Mouse (Mus musculus) hindbrain, embryonic 14.5 days (tissue): Measurements from ENCODE around the gene Gm12355. TPM values are rescaled to one million over a fixed set of nuclear protein-coding genes. Genes with fewer than 3 reads are reported as not detected.

Experiments
- ATAC-seq: fragments of 200-750 bp; cut with Nextera tagmentation; 2 replicates; pipeline ENCODE4 v1.8.0; 2017; ENCODE audit warnings: moderate number of reproducible peaks, mild to moderate bottlenecking, moderate TSS enrichment, moderate library complexity; ENCODE audit not compliant: low FRiP score
- DNase-seq: peaks from one replicate; pipeline ENCODE4 v3.0.0-alpha.2; 2015; ENCODE audit warnings: low spot score
- H3K27ac ChIP-seq: fragments of 300-500 bp; sonication (generic); 2 replicates; pipeline ENCODE4 v1.5.1; 2014; ENCODE audit warnings: mild to moderate bottlenecking, moderate library complexity
- H3K27me3 ChIP-seq: fragments of 300-500 bp; sonication (generic); 2 replicates; pipeline ENCODE4 v1.6.1; 2014; ENCODE audit warnings: mild to moderate bottlenecking, low read length, mixed read lengths; ENCODE audit not compliant: control insufficient read depth, insufficient read depth
- H3K36me3 ChIP-seq: fragments of 300-500 bp; sonication (generic); replicated peaks from 2 replicates; pipeline ENCODE4 v1.6.1; 2014; ENCODE audit not compliant: control insufficient read depth, insufficient read depth
- H3K4me1 ChIP-seq: fragments of 300-500 bp; sonication (generic); replicated peaks from 2 replicates; pipeline ENCODE4 v1.6.1; 2014; ENCODE audit warnings: antibody characterized with exemption, low read length, mixed read lengths; ENCODE audit not compliant: control insufficient read depth, insufficient read depth
- H3K4me2 ChIP-seq: fragments of 300-500 bp; sonication (generic); replicated peaks from 2 replicates; pipeline ENCODE4 v1.6.1; 2014; ENCODE audit warnings: mild to moderate bottlenecking, moderate library complexity
- H3K4me3 ChIP-seq: fragments of 300-500 bp; sonication (generic); replicated peaks from 2 replicates; pipeline ENCODE4 v1.5.1; 2014; ENCODE audit warnings: mild to moderate bottlenecking, low read length
- H3K9ac ChIP-seq: fragments of 300-500 bp; sonication (generic); 2 replicates; pipeline ENCODE4 v1.6.1; 2014
- H3K9me3 ChIP-seq: fragments of 300-500 bp; sonication (generic); 2 replicates; pipeline ENCODE4 v1.6.1; 2016; ENCODE audit warnings: low read length; ENCODE audit not compliant: control insufficient read depth
- WGBS: fragments of 180-500 bp; shearing (Covaris S2); extraction: QIAGEN DNeasy Blood & Tissue Kit; methylation state at CpG from one replicate; pipeline ENCODE4 v1.1.7; 2014; 5-methylcytosine and 5-hydroxymethylcytosine counted together
- polyA plus RNA-seq: library from polyadenylated mRNA; unstranded; fragments of >200 nt; fragmentation: Nextera tagmentation; extraction: Ambion mirVana; gene quantifications from 2 replicates; pipeline ENCODE4 v1.2.1, GENCODE M21; 2014

Gene Gm12355
- polyA plus RNA-seq, 1 experiment from 2014 or later, result 0.80 TPM

DNA sequence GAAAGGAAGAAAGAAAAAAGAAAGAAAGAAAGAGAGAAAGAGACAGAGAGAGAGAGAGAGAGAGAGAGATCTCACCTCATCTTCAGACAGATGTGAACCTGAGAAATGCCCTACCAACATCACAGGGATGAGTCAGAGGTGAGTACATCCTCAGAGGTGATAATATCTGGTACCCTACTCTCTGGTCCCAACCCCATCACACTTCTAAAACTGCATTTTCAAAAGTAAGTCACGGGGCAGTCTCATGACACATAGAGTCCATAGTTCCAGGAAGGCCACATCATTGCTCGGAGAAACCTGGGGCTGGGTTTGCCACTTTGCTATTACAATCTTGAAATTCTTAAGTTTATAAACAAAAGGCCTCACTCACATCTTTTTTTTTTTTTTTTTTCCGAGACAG, 29.5 kb downstream of the Gm12355 start:
- no peak overlapping the region for H3K27ac ChIP-seq
- no peaks in the 10 kb centered on the region for H3K4me1 ChIP-seq
- DNase-seq (no peak), ATAC-seq (no peak)
- H3K4me3 ChIP-seq, result no peak overlapping the region
- no peak overlapping the region for H3K9ac ChIP-seq
- peaks cover 10% of the 10 kb centered on the region; the same call in 1 of the 2 replicates for H3K27me3 ChIP-seq
- no peak overlapping the region for H3K4me2 ChIP-seq
- 77% methylated on average over 3 of the region's 3 CpGs for WGBS
- no peaks in the 10 kb centered on the region for H3K36me3 ChIP-seq
- no peaks in the 10 kb centered on the region for H3K9me3 ChIP-seq

DNA sequence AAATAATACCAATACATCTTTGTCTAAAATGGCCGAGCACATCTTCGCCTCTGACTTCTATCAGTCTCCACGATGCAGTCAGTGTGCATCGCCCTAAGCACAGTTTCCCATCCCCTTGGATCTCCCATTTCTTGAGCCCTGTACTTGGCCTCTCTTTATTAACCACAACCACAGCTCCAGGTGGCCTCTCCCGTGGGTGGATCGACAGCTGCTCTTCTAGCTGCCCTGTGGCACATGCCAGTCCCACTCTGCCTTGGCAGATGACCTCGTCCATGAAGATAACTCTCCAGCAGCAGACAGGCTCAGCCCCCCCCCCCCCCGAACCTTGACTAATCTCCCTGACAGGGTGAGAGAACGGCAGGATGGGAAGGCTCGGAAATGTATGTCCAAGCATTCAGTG, 30.0 kb downstream of the Gm12355 start:
- Histone ChIP-seq H3K9ac (no peak overlapping the region), H3K4me2 (no peak overlapping the region), H3K4me3 (no peak overlapping the region), H3K27ac (no peak overlapping the region), H3K9me3 (no peaks in the 10 kb centered on the region), H3K4me1 (no peaks in the 10 kb centered on the region), H3K36me3 (no peaks in the 10 kb centered on the region), H3K27me3 (peaks cover 10% of the 10 kb centered on the region; the same call in 1 of the 2 replicates)
- WGBS, result 79% methylated on average over 10 of the region's 10 CpGs
- no peak for DNase-seq
- no peak for ATAC-seq

DNA sequence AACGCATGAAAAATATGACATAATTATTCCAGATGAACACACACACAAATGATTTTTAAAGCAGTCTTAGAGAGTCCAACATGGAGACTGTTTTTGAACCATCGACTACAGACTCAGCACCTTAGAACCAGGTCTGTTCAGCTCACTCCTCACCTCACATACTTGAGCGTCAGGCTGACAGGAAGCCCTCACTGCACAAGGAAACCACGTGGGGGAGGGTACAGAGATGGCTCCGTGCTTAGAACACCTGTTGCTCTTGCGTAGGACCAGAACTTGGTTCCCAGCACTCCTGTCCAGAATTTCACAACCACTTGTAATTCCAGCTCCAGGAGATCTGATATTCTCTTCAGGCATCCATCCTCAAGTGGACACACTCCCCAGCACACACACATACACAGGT, 30.4 kb downstream of the Gm12355 start:
- DNase-seq (no peak), ATAC-seq (no peak)
- H3K9ac ChIP-seq, result no peak overlapping the region
- no peak overlapping the region for H3K4me2 ChIP-seq
- no peaks in the 10 kb centered on the region for H3K4me1 ChIP-seq
- 75% methylated on average over 6 of the region's 6 CpGs for WGBS
- H3K27me3 ChIP-seq, result peaks cover 10% of the 10 kb centered on the region; the same call in 1 of the 2 replicates
- no peaks in the 10 kb centered on the region for H3K9me3 ChIP-seq
- H3K36me3 ChIP-seq, result no peaks in the 10 kb centered on the region
- no peak overlapping the region for H3K4me3 ChIP-seq
- no peak overlapping the region for H3K27ac ChIP-seq

DNA sequence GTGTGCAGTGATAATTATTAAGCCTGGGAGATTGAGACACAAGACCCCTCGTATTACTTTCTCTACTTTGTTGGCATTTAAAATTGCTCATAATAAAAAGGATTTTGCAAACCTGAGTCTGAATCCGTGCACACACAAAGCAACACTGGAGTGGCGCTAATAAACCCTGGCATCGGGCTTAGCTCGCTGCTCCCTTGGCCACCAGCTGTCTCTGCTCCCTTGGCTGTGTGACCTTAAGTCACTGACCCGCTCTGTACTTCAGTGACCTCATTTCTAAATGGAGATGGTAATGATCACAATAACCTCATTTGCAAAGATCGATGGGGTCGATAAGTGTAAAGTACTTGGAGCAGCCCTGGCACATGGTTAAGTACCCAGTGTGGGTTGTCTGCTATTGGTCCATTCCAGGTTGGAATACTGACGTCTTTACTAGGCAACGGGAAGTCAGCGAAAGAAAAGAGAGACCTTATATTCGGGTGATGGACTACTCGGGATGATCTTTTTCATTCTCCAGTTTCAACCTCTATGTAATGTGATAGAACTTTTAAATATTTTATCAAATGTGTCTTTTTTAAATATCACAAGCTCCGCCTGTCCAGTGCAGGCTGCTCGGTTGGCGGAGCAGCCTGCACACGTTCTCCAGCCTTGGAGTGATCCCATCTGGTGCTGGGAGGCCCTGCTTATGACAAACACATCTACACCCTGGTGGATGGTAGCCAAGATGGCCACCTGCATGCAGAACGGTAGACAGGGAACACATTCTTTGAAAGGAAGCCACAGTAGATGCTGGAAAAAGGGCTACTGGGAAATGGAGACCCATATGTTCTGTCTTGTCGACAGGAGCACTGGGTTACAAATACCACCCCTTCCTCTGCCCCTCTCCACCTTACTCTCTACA, 34.7 kb downstream of the Gm12355 start:
- no peak for ATAC-seq
- Histone ChIP-seq H3K27me3 (0 out of 2 replicates have a peak, but pooled peaks cover 3% of the 10 kb centered on the region), H3K27ac (no peak overlapping the region), H3K4me3 (no peak overlapping the region), H3K9ac (no peak overlapping the region), H3K4me1 (peaks cover 17% of the 10 kb centered on the region), H3K4me2 (no peak overlapping the region), H3K36me3 (no peaks in the 10 kb centered on the region), H3K9me3 (no peaks in the 10 kb centered on the region)
- DNase-seq, result no peak
- 64% methylated on average over 19 of the region's 19 CpGs for WGBS

DNA sequence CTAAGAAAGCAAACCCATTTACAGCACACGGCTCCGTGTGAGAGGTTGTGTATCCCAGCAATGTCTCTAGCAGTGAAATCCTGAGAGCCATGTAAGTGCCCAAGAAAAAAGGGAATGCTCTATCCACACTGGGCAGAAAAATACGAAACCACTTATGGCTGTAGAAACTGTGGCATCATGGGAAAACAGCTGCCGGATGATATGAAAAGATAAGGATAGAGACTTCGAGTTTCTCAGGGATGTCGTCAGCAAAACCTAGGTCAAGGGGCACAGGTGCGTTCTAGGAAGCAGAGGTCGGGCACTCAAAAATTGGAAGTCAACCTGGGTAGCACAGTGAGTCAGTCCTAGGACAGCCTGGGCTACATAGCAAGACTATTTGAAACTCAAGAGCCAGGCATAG, 36.2 kb downstream of the Gm12355 start:
- no peak overlapping the region for H3K4me3 ChIP-seq
- 0 out of 2 replicates have a peak, but pooled peaks cover 3% of the 10 kb centered on the region for H3K27me3 ChIP-seq
- WGBS, result 87% methylated on average over 8 of the region's 8 CpGs
- no peaks in the 10 kb centered on the region for H3K9me3 ChIP-seq
- peaks cover 26% of the 10 kb centered on the region for H3K4me1 ChIP-seq
- H3K9ac ChIP-seq, result no peak overlapping the region
- no peak for DNase-seq
- no peak for ATAC-seq
- no peak overlapping the region for H3K27ac ChIP-seq
- H3K36me3 ChIP-seq, result no peaks in the 10 kb centered on the region
- no peak overlapping the region for H3K4me2 ChIP-seq

DNA sequence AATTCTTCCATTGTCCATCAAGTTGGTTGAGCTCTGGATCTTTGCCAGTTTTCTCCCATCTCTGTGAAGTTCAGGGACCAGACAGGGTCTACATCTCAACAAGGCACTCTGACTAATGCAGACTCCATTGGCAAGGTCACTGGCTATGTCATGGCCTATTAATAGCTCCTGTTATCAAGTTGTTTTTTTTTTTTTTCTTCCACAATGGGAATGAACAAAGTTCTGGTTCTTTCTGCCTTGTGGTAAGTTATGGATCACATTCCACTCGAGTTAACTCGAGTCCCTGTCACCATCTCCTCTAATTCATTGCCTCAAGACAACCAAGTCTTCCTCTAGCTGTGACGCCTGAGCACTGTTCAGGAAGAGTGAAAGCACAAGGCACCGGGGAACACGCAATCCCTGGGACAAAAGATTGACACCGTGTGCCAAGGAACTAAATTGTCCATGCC, 36.6 kb downstream of the Gm12355 start:
- ATAC-seq (no peak), DNase-seq (no peak)
- 0 out of 2 replicates have a peak, but pooled peaks cover 3% of the 10 kb centered on the region for H3K27me3 ChIP-seq
- no peak overlapping the region for H3K9ac ChIP-seq
- peak overlapping the region; percentile 87; the same call in 1 of the 2 replicates for H3K4me2 ChIP-seq
- H3K27ac ChIP-seq, result no peak overlapping the region
- peaks cover 26% of the 10 kb centered on the region for H3K4me1 ChIP-seq
- no peaks in the 10 kb centered on the region for H3K36me3 ChIP-seq
- peak overlapping the region; percentile 23; the same call in 1 of the 2 replicates for H3K4me3 ChIP-seq
- H3K9me3 ChIP-seq, result no peaks in the 10 kb centered on the region
- WGBS, result 59% methylated on average over 6 of the region's 6 CpGs

DNA sequence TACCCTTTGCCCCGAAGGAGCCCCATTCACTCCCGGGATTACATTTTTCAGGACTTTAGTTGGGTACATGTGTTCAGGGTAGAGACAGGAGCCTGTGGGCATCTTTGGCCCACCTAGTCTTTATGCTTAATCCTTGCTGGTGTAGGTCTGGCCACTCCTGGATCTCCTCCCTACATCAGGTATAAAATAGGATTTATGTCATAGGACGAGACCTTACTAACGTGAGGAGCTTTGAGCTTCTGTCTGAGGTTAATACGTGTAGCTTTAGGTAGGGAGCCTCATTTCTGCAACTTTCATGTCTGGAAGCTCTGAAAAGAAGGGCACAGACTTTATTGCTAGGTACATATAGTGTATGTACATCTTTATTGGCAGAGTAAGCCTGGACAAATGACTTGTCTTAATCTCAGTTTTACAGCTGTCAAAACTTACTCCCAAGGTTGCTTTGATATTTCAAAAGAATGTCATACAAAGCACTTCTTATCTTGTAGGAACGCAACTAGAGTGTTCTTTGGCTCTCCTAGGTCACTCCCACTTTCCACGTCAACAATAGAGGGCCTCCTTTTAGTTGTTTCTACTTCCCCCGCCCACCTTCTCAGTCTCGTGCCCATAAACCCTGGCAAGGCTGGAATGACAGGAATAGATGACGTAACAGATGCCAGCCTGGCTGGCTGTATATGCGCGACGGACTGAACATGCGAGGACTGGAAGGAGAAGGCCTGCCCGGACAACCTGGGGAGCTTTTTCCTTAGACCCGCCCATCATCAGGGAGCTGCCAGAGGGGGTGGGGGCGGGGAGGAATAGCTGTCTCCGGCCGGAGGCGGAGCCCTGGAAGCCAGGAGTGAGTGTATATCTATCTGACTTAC, 37.5 kb downstream of the Gm12355 start:
- Histone ChIP-seq H3K4me2 (peak overlapping the region; percentile 87), H3K4me3 (peak overlapping the region; percentile 60), H3K4me1 (peaks cover 26% of the 10 kb centered on the region), H3K27me3 (no peaks in the 10 kb centered on the region), H3K27ac (peak overlapping the region; percentile 80), H3K36me3 (peaks cover 7% of the 10 kb centered on the region), H3K9ac (peak overlapping the region; percentile 73), H3K9me3 (no peaks in the 10 kb centered on the region)
- WGBS, result 9% methylated on average over 20 of the region's 20 CpGs
- DNase-seq, result peak; percentile 63
- ATAC-seq, result peak; percentile 61

DNA sequence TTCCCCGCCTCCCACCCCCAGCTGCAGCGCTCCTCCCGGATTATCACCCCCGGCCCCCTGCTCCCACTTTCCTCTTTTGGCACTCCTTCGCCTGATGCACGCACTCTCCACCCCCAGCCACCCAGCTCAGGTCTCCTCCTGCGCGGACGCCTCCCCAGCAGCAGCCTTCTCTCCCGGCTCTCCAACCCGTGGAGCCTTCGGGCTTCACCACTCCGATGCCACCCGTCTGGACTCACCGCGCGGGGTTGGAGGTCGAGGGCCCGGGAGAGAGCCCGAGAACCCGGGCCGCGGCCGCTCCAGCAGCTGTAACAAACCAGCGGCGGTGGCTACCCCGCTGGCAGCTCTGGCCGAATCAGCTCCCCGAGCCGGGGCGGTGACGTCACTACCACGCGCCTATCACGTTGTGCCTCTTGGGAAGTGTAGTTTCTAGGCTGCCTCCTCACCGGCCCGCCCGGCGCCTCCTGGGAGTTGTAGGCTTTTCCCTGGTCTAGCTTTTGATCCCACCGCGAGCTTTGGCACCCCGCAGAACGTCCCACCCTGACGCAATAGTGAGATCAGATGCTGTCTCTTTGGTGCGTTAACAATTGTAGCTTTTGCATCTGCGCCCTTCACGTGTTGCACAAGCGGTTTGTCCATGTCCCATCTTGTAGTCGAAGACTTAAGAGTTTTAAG, 38.4 kb downstream of the Gm12355 start, which contains the start of gene Ormdl3:
Gene Ormdl3, minus strand, starts transcription at position 477 of the 672 bp plus-strand sequence.
- under 1% methylated on average over 49 of the region's 49 CpGs for WGBS
- Histone ChIP-seq H3K9me3 (no peaks in the 10 kb centered on the region), H3K9ac (peak within 1 kb of the TSS; percentile 73), H3K36me3 (peaks cover 16% of the 10 kb centered on the region), H3K27me3 (no peaks in the 10 kb centered on the region), H3K4me3 (peak within 1 kb of the TSS; percentile 60), H3K4me2 (peak within 1 kb of the TSS; percentile 87), H3K27ac (peak within 1 kb of the TSS; percentile 80), H3K4me1 (peaks cover 26% of the 10 kb centered on the region)
- peak; percentile 92 for ATAC-seq
- DNase-seq, result peak; percentile 99
